Mouse (Mus musculus) embryonic stem cell, embryonic (primary cell): ENCODE data around the gene Leprot.

Experiments used
- CTCF ChIA-PET, 4 experiments: fragments of 300-600 bp in 2 of 4; fragments of 350-600 bp in 2 of 4; sonication (Branson Sonifier 250); formaldehyde crosslinking; loops; one replicate each; lab custom pipeline; 2022; ENCODE audit warnings: inconsistent platforms in 2 of 4; lab: Charles Lee
- POLR2A ChIA-PET, 4 experiments: fragments of 300-600 bp in 2 of 4; fragments of 350-600 bp in 2 of 4; sonication (Branson Sonifier 250); formaldehyde crosslinking; loops; one replicate each; lab custom pipeline; 2022; ENCODE audit warnings: antibody characterized with exemption in 4 of 4, inconsistent platforms in 1 of 4; lab: Charles Lee

Gene Leprot

DNA sequence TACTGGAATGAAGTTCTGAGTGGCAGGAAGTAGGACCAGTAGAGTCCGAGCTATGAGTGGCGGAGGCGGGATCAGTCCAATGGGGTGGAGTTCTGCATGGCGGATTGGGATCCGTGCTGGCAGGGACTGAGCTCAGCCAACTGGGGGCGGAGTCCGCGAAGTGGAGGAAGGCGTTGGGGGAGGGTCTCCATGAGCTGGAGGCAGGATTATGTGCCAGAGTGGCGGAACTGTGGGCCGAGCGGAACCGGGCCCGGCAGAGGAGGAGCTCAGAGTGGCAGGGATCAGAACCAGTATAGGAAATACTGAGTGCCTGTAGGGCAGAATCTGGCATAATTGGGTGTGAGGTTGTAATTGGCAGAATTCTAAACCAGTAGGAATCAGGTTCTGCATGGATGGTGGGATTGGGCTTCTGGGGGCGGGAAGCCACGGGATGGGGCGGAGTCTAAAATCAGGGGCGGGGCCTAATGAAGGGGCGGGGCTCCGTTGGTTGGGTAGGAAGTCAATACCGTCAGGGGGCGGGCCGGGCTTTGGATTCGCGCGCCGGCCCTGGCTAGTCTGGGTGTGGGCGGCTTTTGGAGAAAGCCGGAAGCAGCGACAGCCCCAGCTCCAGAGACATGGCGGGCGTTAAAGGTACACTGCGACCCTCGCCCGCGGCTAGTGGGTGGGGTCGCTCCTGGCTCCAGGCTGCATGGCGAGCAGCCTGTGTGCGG lies at the start of gene Leprot:
Leprot (plus strand) TSS at position 523 of the 710 bp plus-strand sequence.
- ChIA-PET POLR2A (interaction anchor here (0.5 to 2.4 kb wide), 73 partner anchors 8 to 1990 kb away, joined by 3 to 17 read pairs (median 4); partner anchors contain the start of genes Dnajc6 (in 2 of the 4) and Jak1 (in 2 of the 4)), CTCF (interaction anchor here in 2 of 4 experiments (0.5 to 2.0 kb wide), 7 partner anchors 9 to 353 kb away, joined by 3 to 13 read pairs (median 4); no protein-coding TSS in a partner anchor)

DNA sequence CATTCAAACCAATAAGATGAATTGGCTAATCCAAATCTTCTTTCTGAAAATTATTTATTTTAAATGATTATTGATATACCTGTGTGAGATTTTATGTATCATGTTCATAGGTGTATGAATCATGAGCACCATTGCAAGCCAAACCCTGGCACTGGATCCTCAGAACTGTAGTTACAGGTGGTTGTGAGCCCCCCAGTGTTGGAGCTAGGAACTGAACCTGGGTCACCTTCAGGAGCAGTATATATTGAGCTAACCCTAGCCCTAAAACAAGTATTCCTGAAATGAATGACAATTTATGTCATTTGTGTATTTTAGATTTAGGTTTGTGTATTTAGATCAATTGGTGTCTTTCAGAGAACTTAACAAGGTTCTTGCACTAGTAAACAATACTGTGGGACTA lies 45.8 kb upstream of the Leprot start:
- ChIA-PET POLR2A (interaction anchor here in 2 of 4 experiments (0.5 to 0.6 kb wide), 3 partner anchors 131 to 1522 kb away, joined by 5 to 9 read pairs (median 8); no protein-coding TSS in a partner anchor), CTCF (interaction anchor here in 3 of 4 experiments (0.6 to 0.9 kb wide), 6 partner anchors 20 to 397 kb away, joined by 3 read pairs; no protein-coding TSS in a partner anchor)

DNA sequence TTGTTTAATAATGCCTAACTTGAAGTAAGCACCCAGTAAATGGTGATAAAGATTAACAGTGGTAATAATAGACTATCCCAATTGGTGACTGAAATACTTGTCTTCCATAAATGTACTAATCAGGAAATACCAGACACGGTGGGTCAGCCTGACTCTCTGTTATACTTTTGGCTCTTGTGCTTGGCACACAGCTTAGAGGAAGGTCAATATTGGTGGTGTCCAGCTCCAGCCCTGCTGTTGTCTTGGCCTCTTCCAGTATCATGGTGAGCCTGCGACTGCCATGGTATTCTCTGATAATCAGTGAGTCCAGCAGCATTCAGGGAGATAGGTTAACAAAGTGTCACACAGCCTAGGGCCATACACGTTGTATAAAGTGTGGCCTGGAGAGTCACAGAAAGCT lies 43.9 kb upstream of the Leprot start:
- CTCF ChIA-PET: interaction anchor here in 1 of 4 experiments (1.0 kb wide), 1 partner anchor 44 kb away, joined by 3 read pairs; the partner anchor contains the start of gene Leprot
- POLR2A ChIA-PET: interaction anchor here in 1 of 4 experiments (1.2 kb wide), 1 partner anchor 44 kb away, joined by 3 read pairs; the partner anchor contains the start of gene Leprot

DNA sequence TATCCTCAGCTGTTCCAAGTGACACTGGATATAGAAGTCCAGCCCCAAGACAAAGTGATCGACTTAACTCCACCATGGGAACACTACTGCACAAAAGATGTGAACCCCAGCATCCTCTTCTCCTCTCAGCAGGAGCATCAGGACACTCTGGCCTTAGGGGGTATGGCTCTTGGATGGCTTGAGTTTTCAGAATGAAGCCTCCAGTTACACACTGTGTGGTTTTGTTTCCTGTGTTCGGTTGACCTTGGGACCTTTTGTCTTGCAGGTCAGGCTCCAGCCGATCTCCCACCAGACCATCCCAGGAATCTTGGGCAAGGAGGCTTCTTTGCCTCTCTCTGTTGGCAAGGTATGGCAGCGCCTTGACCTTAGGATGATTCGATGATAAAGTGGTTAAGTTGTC lies 31.0 kb upstream of the Leprot start:
- ChIA-PET CTCF (interaction anchor here in 1 of 4 experiments (0.5 kb wide), 1 partner anchor 40 kb away, joined by 3 read pairs; no protein-coding TSS in a partner anchor), POLR2A (no interaction called here)

DNA sequence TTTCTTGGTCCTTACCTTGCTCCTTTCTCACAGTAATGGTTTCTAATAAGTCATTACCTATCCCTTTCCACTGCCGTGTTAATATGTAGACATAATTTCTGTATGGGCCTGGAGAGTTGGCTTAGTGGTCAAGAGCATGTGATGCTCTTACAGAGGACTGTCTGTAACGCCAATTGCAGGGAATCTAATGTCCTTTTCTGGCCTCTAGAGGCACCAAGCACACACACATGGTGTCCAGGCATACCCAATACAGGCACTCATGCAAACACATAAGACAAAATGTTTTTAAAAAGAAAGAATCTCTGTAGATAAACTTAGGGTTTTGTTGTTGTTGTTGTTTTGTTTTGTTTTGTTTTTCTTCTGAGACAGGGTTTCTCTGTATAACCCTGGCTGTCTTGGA lies 29.8 kb upstream of the Leprot start:
- POLR2A ChIA-PET: no interaction called here
- CTCF ChIA-PET: no interaction called here

DNA sequence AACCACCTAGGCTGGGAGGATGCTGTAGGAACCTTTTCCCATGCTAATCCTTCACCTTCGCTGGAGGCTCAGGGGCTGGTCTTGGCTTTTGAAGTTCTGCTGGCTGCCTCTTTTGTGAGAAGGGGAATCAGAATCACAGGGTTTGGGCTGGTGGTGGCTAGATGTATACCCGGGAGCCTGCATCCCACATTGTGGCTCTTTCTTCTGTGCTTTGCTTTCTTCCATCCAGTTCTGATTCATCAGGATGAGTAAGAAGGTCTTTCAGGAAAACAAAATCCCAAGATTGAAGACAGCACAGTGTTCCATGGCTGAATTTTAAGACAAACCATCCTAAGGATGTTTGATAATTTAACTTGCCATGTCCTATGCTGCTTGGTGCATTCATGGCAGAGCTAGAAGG lies 27.3 kb upstream of the Leprot start:
- POLR2A ChIA-PET: interaction anchor here in 1 of 4 experiments (0.9 kb wide), 1 partner anchor 27 kb away, joined by 3 read pairs; no protein-coding TSS in a partner anchor
- CTCF ChIA-PET: interaction anchor here in 1 of 4 experiments (0.6 kb wide), 1 partner anchor 267 kb away, joined by 7 read pairs; no protein-coding TSS in a partner anchor

DNA sequence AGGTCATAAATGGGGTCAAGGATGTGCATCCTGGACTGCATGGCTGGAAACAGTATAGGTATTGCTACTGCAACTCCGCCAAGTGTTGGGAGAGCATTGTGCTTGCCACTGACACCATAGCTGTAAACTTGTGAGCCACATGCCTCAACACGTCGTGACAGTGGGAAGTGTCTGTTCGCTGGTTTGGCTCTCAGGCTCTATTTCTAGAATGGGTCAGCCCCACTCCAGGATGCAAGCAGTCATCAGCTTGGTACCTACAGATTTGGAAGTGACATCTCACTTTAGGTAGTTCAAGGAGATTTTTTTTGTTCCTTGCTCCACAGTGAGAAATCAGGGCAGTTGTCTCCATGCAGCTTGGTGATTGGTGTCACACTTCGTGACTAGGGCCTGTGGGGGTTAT lies 26.3 kb upstream of the Leprot start:
- ChIA-PET CTCF (interaction anchor here in 1 of 4 experiments (0.6 kb wide), 1 partner anchor 46 kb away, joined by 4 read pairs; no protein-coding TSS in a partner anchor), POLR2A (interaction anchor here in 3 of 4 experiments (0.5 to 1.6 kb wide), 4 partner anchors 25 to 123 kb away, joined by 3 to 5 read pairs (median 4); partner anchors contain the start of gene Leprot (in 2 of the 3))

DNA sequence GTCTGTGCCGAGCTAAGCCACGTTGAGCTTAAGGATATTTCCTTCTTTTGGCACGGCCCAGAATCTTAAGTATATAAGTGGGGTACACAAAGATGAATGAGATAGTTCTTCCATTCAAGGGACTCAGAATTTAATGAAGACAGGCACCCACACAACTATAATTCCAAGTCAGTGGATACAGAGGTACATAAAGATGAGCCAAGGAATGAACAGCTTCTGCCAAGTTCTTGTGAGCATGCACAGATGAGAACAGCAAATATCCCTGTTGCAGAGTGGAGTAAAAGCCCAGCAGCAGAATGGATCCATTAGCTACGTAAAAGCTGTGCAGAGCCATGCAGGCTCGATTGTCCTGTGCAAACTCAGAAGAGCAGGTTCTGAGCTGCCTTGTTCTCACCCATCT lies 22.2 kb upstream of the Leprot start:
- ChIA-PET CTCF (no interaction called here), POLR2A (interaction anchor here in 1 of 4 experiments (0.9 to 1.0 kb wide), 2 partner anchors 10 to 16 kb away, joined by 3 to 5 read pairs; no protein-coding TSS in a partner anchor)

DNA sequence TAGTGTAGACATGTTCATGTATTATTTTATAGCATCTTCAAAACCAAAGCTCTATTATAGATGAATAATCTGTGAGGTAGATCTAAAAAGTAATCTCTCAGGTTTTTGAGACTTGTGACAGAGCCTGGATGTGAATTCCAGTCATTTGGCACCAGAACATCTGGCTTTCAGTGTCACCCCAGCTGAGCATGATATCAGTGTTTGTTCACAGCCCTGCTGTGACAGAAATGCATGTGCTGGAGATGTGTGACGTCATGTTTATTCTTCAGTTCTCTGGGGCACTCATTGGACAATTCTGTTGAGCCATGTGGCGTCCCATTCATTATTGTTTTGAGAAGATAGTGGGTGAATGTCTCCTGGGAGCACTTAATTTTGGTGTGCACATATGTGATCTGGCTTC lies 11.9 kb upstream of the Leprot start:
- POLR2A ChIA-PET: interaction anchor here in 1 of 4 experiments (0.5 kb wide), 1 partner anchor 127 kb away, joined by 3 read pairs; no protein-coding TSS in a partner anchor
- CTCF ChIA-PET: no interaction called here

DNA sequence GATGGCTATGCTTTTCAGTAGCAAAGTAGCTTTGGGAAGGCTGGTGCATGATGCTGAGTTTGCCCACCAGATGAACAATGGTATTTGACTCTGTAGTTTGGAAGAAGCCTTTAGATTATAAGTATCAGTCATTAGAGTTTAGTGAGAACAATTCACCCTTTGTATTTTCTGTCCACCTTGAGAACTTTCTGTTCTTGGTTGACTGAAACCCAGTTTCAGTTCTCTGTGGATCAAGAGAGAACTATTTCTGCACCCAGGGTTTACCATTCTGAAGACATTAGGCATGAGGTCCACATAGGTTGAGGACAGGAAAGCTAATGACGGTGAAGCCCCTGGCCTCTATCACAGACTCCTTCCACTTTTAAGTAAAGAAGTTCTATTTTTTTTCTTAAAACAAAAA lies 10.0 kb upstream of the Leprot start:
- ChIA-PET POLR2A (interaction anchor here in 2 of 4 experiments (0.8 to 2.9 kb wide), 2 partner anchors 10 kb away, joined by 3 to 12 read pairs; partner anchors contain the start of gene Leprot (in 2 of the 2)), CTCF (interaction anchor here in 1 of 4 experiments (0.6 kb wide), 1 partner anchor 187 kb away, joined by 3 read pairs; no protein-coding TSS in a partner anchor)

DNA sequence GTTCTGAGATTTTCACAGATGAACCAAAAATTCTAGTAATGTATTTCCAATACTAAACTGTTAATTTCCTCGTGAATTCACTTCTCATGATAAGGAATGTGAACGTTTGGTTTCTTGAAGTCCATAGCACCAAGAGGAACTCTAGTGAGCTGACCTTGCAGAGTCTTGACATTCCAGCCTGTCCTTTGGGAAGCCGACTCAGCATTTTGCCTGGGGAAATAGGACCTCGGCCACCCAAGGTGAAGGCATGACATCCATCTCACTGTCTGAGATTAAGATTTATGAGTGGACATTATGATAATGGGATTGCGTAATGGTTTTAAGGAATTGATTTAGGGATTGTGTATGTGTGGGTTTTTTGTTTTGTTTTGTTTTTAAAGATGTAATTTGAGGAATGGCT lies 6.9 kb upstream of the Leprot start:
- CTCF ChIA-PET: interaction anchor here in 2 of 4 experiments (0.6 to 1.2 kb wide), 2 partner anchors 16 to 271 kb away, joined by 3 to 4 read pairs; no protein-coding TSS in a partner anchor
- POLR2A ChIA-PET: no interaction called here

DNA sequence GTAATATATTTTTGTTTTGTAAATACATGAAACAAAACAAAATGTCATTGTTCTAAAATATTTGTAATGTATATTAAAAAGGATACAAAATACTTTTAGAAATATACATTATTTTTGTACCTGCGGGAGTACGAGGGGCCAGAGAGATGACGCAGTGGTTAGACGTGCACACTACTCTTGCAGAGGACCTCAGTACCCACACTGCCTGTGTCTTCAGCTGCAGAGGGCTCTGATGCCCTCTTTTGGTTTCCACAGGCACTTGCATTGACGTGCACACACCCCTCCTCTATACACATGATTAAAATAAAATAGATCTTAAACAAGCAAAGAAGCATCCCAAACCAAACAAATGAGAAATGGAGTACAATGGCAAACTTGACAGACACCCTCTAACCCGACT lies 4.8 kb upstream of the Leprot start:
- CTCF ChIA-PET: no interaction called here

DNA sequence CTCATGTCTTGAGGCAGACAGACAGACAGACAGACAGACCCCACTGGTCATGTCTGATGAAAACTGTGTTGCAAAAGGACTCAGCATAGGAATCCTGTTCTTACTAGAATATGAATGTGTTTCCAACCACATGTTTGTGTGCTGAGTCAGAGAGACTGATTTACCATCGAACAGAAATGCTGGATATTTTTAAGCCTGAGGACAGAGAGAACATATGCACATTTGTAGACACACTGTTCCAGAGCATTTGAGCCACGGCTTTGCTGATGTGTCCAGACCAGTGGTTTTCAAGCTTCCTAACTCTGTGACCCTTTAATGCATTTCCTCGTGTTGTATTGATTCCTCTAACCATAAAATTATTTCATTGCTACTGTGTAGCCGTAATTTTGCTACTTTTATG lies 4.3 kb upstream of the Leprot start:
- ChIA-PET CTCF (no interaction called here), POLR2A (no interaction called here)

More for the DNA sequence above, 4.8 kb upstream of the Leprot start:
- POLR2A ChIA-PET: no interaction called here

DNA sequence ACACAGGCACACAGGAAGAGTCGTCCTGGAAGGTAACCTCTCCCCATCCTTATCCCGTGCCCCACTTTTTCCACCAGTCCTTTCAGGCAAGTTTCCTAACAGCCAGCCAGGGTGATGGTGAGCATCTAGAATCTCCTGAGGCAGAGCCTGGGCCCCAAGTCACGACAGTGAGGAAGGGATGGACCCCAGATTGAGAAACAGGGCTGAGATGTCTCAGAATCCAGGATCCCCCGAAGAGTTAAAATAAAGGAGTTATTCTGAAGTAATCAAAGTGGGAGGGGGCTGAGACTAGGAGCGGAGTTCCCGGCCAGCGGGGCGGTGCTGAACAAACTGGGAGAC lies 692 bp upstream of the Leprot start:
- POLR2A ChIA-PET: interaction anchor here in 3 of 4 experiments (0.6 to 2.4 kb wide), 68 partner anchors 8 to 1990 kb away, joined by 3 to 17 read pairs (median 4); partner anchors contain the start of genes Dnajc6 (in 2 of the 3) and Jak1 (in 2 of the 3)

DNA sequence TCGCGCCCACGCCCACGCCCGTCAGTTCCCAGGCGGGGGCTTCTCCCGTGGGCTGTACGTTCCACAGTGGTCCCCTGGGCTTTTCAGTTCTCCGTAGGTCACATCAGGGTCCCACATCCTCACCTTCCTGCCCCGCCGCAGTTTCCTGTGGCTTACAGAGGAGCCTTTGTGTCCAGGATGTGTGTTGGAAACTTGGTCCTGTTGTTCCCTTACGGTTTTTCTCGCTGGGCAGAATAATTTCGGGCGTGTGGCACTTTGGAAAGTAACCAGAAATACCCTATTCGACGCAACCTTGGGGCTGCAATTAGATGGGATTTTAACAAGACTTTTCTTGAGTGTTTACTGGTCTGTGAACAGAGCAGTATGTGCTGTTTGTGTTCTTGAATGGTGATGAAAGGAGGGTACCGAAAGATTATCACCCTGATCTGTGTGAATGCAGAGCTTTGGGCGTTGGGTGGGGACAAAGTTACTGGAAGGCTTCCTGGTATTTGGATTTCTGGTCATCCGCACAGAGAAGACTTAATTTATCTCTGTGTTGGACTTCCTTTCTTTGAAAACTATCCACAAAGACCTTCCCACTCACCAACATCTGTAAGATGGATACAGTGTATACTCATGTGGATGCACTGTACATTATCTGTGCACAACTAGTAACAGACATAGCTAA lies 591 bp downstream of the Leprot start:
- ChIA-PET CTCF (interaction anchor here in 3 of 4 experiments (0.5 to 2.0 kb wide), 5 partner anchors 9 to 213 kb away, joined by 3 to 13 read pairs (median 6); no protein-coding TSS in a partner anchor), POLR2A (interaction anchor here in 3 of 4 experiments (0.6 to 2.4 kb wide), 20 partner anchors 9 to 356 kb away, joined by 3 to 17 read pairs (median 5); no protein-coding TSS in a partner anchor)

More for the DNA sequence above, 692 bp upstream of the Leprot start:
- CTCF ChIA-PET: interaction anchor here in 2 of 4 experiments (1.0 to 2.0 kb wide), 4 partner anchors 10 to 353 kb away, joined by 3 to 13 read pairs (median 4); no protein-coding TSS in a partner anchor

DNA sequence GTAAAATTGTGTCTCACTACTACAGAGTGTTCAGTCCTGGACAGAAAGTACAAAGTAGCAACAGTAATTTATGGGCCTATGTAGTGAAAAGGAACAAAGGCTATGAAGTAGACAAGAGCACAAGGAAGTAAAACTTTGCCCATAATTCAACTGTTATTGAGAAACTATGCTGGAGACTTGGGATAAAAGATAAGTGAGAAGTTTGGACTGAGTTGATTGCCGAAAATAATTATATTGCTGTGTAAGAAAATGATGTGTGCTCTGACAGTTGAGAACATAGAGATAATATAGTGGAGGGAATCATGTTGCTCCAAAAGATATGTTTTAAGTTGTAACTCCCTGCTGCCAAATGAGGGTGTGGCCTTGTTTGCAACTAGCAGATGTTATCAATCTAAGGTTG lies 1.2 kb downstream of the Leprot start:
- CTCF ChIA-PET: no interaction called here
- POLR2A ChIA-PET: interaction anchor here in 2 of 4 experiments (0.9 to 2.4 kb wide), 3 partner anchors 20 to 291 kb away, joined by 3 to 17 read pairs (median 3); no protein-coding TSS in a partner anchor

DNA sequence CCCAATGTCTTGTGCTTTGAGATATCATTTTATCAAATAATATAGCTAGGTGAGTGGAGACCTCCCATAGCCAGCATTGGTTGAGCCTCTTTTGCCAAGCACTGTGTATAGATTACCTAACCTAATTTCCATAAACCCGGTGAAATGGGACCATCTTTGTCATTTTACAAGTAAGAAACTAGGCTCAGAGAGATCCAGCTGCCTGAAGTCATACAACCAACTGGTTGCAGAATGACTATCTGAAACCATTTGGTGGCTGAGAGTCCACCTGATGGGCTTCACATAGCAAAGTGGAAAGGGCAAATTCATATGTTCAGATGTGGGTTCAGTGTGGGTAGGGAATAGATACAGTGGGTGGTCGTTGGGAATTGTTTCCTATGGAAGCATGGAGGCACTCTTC lies 3.4 kb downstream of the Leprot start:
- ChIA-PET CTCF (no interaction called here), POLR2A (no interaction called here)

DNA sequence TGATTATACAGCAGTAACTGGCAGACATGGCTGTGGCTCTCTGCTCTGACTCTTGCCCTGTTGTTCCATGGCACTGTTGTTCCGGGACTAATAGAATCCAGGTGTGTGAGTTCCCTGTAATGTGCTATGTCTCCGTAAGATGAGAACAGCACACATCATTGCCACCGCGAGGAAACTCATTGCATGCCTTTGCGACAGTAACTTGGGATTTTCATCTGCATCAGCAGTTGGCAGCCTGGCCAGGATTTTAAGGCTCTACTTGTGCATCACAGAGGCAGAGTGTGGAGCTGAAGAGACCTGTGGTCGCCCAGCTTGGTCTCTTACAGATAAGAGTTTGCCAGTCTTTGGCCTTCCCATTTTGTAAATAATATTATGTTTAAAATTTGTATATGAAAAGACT lies 6.7 kb downstream of the Leprot start:
- POLR2A ChIA-PET: interaction anchor here in 1 of 4 experiments (0.6 to 0.8 kb wide), 2 partner anchors 9 to 22 kb away, joined by 3 read pairs; no protein-coding TSS in a partner anchor
- CTCF ChIA-PET: interaction anchor here in 1 of 4 experiments (0.7 kb wide), 1 partner anchor 267 kb away, joined by 3 read pairs; no protein-coding TSS in a partner anchor
